Mouse (Mus musculus) ES-E14 (cell line): Measurements from ENCODE around the gene Sulf2.

Source experiments
- CHD2 ChIP-seq: IDR thresholded peaks from 2 replicates; pipeline ENCODE4 v1.6.1; 2014; ENCODE audit warnings: mild to moderate bottlenecking, low read depth, low read length, inconsistent platforms
- HCFC1 ChIP-seq: IDR thresholded peaks from 2 replicates; pipeline ENCODE4 v1.6.1; 2012; ENCODE audit warnings: low read length, inconsistent platforms, borderline replicate concordance; ENCODE audit not compliant: insufficient read depth

DNA sequence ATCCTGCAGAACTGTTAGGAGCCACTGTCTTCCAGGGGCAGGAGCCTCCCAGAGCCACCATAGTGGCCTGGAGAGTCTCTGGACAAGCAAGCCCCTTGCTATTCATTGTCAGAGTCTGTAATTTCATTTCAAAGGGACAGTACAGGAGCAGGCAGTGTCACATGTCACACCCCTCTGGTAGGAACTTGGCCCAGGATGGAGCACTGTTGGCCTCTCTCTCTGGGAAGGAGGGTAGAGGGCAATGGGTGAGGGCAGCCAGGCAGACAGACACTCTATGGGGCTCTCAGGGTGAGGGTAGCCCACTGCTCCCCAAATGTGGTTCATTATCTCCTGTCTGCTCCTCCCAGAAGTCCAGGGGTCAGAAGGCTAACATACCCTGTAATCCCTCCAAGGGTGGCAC, 63.9 kb downstream of the Sulf2 start:
- no peak for TF ChIP-seq CHD2
- no peak for TF ChIP-seq HCFC1
